9 mouse cellular contexts compared by ENCODE assay signal in genomic region chr3:95012982-95013381, GRCm38 (mm10). TPM values are rescaled to one million over a fixed set of nuclear protein-coding genes. Genes with fewer than 3 reads are reported as not detected.
DNase-seq lines count a peak whose midpoint lies in the region; ATAC-seq lines count a peak whose summit lies in the region.
"Had no signal": no experiment of that assay in that cellular context is flagged by ENCODE, and none has a peak within 500 bp of the region (broad histone marks: within the 10 kb centered on the region; RNA-seq: fewer than 3 reads in every experiment).

No protein-coding gene starts in this region.

- ATAC-seq in midbrain, embryonic 11.5 days (ENCODE audit: low FRiP score): no peak
- no peak for ATAC-seq in limb, embryonic 13.5 days (ENCODE audit: low FRiP score, low read depth)
- ATAC-seq in neural tube, embryonic 15.5 days (ENCODE audit: low FRiP score): no peak

- no peaks in the 10 kb centered on the region for H3K9me3 ChIP-seq in heart, embryonic 10.5 days
- no peaks in the 10 kb centered on the region for H3K9me3 ChIP-seq in midbrain, embryonic 10.5 days (replicated peaks)
- H3K9me3 ChIP-seq in midbrain, embryonic 11.5 days (ENCODE audit: control insufficient read depth, low read length): no peaks in the 10 kb centered on the region
- no peaks in the 10 kb centered on the region for H3K9me3 ChIP-seq in limb, embryonic 13.5 days
- no peaks in the 10 kb centered on the region for H3K9me3 ChIP-seq in neural tube, embryonic 15.5 days (replicated peaks)

- H3K27me3 ChIP-seq in heart, embryonic 10.5 days (ENCODE audit: insufficient read depth, poor library complexity, severe bottlenecking): no peaks in the 10 kb centered on the region
- H3K27me3 ChIP-seq in midbrain, embryonic 10.5 days (ENCODE audit: low read depth, poor library complexity, severe bottlenecking): no peaks in the 10 kb centered on the region
- no peaks in the 10 kb centered on the region for H3K27me3 ChIP-seq in midbrain, embryonic 11.5 days (ENCODE audit: control insufficient read depth, insufficient read depth, low read length)
- no peaks in the 10 kb centered on the region for H3K27me3 ChIP-seq in limb, embryonic 13.5 days
- H3K27me3 ChIP-seq in neural tube, embryonic 15.5 days (replicated peaks): no peaks in the 10 kb centered on the region

- no peak overlapping the region for H3K9ac ChIP-seq in midbrain, embryonic 11.5 days (ENCODE audit: low read length)
- no peak overlapping the region for H3K9ac ChIP-seq in limb, embryonic 13.5 days
- no peak overlapping the region for H3K9ac ChIP-seq in neural tube, embryonic 15.5 days (replicated peaks)

- H3K4me2 ChIP-seq in midbrain, embryonic 11.5 days: no peak overlapping the region
- peak overlapping the region; percentile 95 for H3K4me2 ChIP-seq in limb, embryonic 13.5 days (replicated peaks)
- H3K4me2 ChIP-seq in neural tube, embryonic 15.5 days: peak overlapping the region; percentile 90

- WGBS in heart, embryonic 10.5 days: 95% methylated on average over 3 of the region's 3 CpGs
- 89% methylated on average over 3 of the region's 3 CpGs for WGBS in midbrain, embryonic 10.5 days
- 78% methylated on average over 3 of the region's 3 CpGs for WGBS in midbrain, embryonic 11.5 days
- 83% methylated on average over 3 of the region's 3 CpGs for WGBS in limb, embryonic 13.5 days
- 93% methylated on average over 3 of the region's 3 CpGs for WGBS in neural tube, embryonic 15.5 days

- no peak overlapping the region for H3K27ac ChIP-seq in heart, embryonic 10.5 days
- no peak overlapping the region for H3K27ac ChIP-seq in midbrain, embryonic 10.5 days (replicated peaks)
- no peak overlapping the region for H3K27ac ChIP-seq in midbrain, embryonic 11.5 days (ENCODE audit: low read depth, low read length)
- no peak overlapping the region for H3K27ac ChIP-seq in limb, embryonic 13.5 days
- no peak overlapping the region for H3K27ac ChIP-seq in neural tube, embryonic 15.5 days (replicated peaks)

- peaks cover 50% of the 10 kb centered on the region for H3K36me3 ChIP-seq in heart, embryonic 10.5 days
- peaks cover 52% of the 10 kb centered on the region for H3K36me3 ChIP-seq in midbrain, embryonic 10.5 days
- H3K36me3 ChIP-seq in midbrain, embryonic 11.5 days (ENCODE audit: control insufficient read depth, insufficient read depth, low read length): peaks cover 30% of the 10 kb centered on the region
- peaks cover 45% of the 10 kb centered on the region for H3K36me3 ChIP-seq in limb, embryonic 13.5 days
- H3K36me3 ChIP-seq in neural tube, embryonic 15.5 days: peaks cover 43% of the 10 kb centered on the region

- intact Hi-C loops in heart, postnatal 14 days (cut with DNase I): no loop called here

- H3K4me3 ChIP-seq in heart, embryonic 10.5 days: peak overlapping the region; percentile 89; the same call in 1 of the 2 replicates
- H3K4me3 ChIP-seq in midbrain, embryonic 10.5 days: peak overlapping the region; percentile 74
- no peak overlapping the region for H3K4me3 ChIP-seq in midbrain, embryonic 11.5 days (ENCODE audit: low read depth, low read length)
- peak overlapping the region; percentile 81; the same call in 1 of the 2 replicates for H3K4me3 ChIP-seq in limb, embryonic 13.5 days
- H3K4me3 ChIP-seq in neural tube, embryonic 15.5 days (replicated peaks): no peak overlapping the region

- no peak for DNase-seq in heart, embryonic 10.5 days (ENCODE audit: low spot score)
- no peak for DNase-seq in heart, postnatal 14 days
- DNase-seq in midbrain, embryonic 10.5 days (ENCODE audit: low spot score): no peak
- no peak for DNase-seq in midbrain, embryonic 11.5 days (ENCODE audit: low spot score, missing footprints)
- no peak for DNase-seq in testis, postnatal 14 days (ENCODE audit: low spot score)
- DNase-seq in lung, postnatal 10 days: no peak
- DNase-seq: lung, postnatal 4 days had no signal

- H3K4me1 ChIP-seq in heart, embryonic 10.5 days: peaks cover 43% of the 10 kb centered on the region
- H3K4me1 ChIP-seq in midbrain, embryonic 10.5 days: peaks cover 39% of the 10 kb centered on the region
- H3K4me1 ChIP-seq in midbrain, embryonic 11.5 days (ENCODE audit: control insufficient read depth, insufficient read depth, low read length): peaks cover 20% of the 10 kb centered on the region
- peaks cover 27% of the 10 kb centered on the region for H3K4me1 ChIP-seq in limb, embryonic 13.5 days
- peaks cover 33% of the 10 kb centered on the region for H3K4me1 ChIP-seq in neural tube, embryonic 15.5 days

RNA-seq across cellular contexts. Expression of gene Zfp687, which starts 2.3 kb away (rescaled TPM):
- polyA plus RNA-seq in heart, embryonic 10.5 days (2016; fragmentation: Nextera tagmentation; extraction: Ambion mirVana): 28.1 and 28.2 TPM in 2 replicates
- total RNA-seq in heart, postnatal 14 days (2021): 10 to 100 TPM; 15.4 to 16.8 TPM
- polyA plus RNA-seq in midbrain, embryonic 10.5 days (2016; fragmentation: Nextera tagmentation; extraction: Ambion mirVana): 40.0 and 42.2 TPM in 2 replicates
- 24.1 and 29.7 TPM in 2 replicates for polyA plus RNA-seq in midbrain, embryonic 11.5 days (2014; fragmentation: Nextera tagmentation; extraction: Ambion mirVana)
- 23.5 and 24.4 TPM in 2 replicates for polyA plus RNA-seq in limb, embryonic 13.5 days (2015; fragmentation: Nextera tagmentation; extraction: Ambion mirVana)
- polyA plus RNA-seq in neural tube, embryonic 15.5 days (2015; fragmentation: Nextera tagmentation; extraction: Ambion mirVana): 16.6 and 17.7 TPM in 2 replicates

RNA-seq across cellular contexts. Expression of gene Psmd4, which starts 29.4 kb away (rescaled TPM):
- polyA plus RNA-seq in heart, embryonic 10.5 days (2016; fragmentation: Nextera tagmentation; extraction: Ambion mirVana): 282 and 332 TPM in 2 replicates
- total RNA-seq in heart, postnatal 14 days (2021): 100 to 1,000 TPM; 118 to 132 TPM
- polyA plus RNA-seq in midbrain, embryonic 10.5 days (2016; fragmentation: Nextera tagmentation; extraction: Ambion mirVana): 341 and 345 TPM in 2 replicates
- polyA plus RNA-seq in midbrain, embryonic 11.5 days (2014; fragmentation: Nextera tagmentation; extraction: Ambion mirVana): 300 and 316 TPM in 2 replicates
- polyA plus RNA-seq in limb, embryonic 13.5 days (2015; fragmentation: Nextera tagmentation; extraction: Ambion mirVana): 282 and 310 TPM in 2 replicates
- 264 and 266 TPM in 2 replicates for polyA plus RNA-seq in neural tube, embryonic 15.5 days (2015; fragmentation: Nextera tagmentation; extraction: Ambion mirVana)

RNA-seq across cellular contexts. Expression of gene Pi4kb, which starts 38.5 kb away (rescaled TPM):
- polyA plus RNA-seq in heart, embryonic 10.5 days (2016; fragmentation: Nextera tagmentation; extraction: Ambion mirVana): 8.4 and 17.3 TPM in 2 replicates
- total RNA-seq in heart, postnatal 14 days (2021): 10 to 100 TPM; 33.5 to 35.3 TPM
- 21.4 and 24.9 TPM in 2 replicates for polyA plus RNA-seq in midbrain, embryonic 10.5 days (2016; fragmentation: Nextera tagmentation; extraction: Ambion mirVana)
- 20.2 and 21.2 TPM in 2 replicates for polyA plus RNA-seq in midbrain, embryonic 11.5 days (2014; fragmentation: Nextera tagmentation; extraction: Ambion mirVana)
- 27.8 and 34.3 TPM in 2 replicates for polyA plus RNA-seq in limb, embryonic 13.5 days (2015; fragmentation: Nextera tagmentation; extraction: Ambion mirVana)
- polyA plus RNA-seq in neural tube, embryonic 15.5 days (2015; fragmentation: Nextera tagmentation; extraction: Ambion mirVana): 22.5 and 23.8 TPM in 2 replicates

RNA-seq across cellular contexts. Expression of gene Rfx5, which starts 59.1 kb away (rescaled TPM):
- polyA plus RNA-seq in heart, embryonic 10.5 days (2016; fragmentation: Nextera tagmentation; extraction: Ambion mirVana): 7.3 and 7.8 TPM in 2 replicates
- 1 to 10 TPM; 8.2 to 8.4 TPM for total RNA-seq in heart, postnatal 14 days (2021)
- 4.9 and 5.1 TPM in 2 replicates for polyA plus RNA-seq in midbrain, embryonic 10.5 days (2016; fragmentation: Nextera tagmentation; extraction: Ambion mirVana)
- polyA plus RNA-seq in midbrain, embryonic 11.5 days (2014; fragmentation: Nextera tagmentation; extraction: Ambion mirVana): 5.9 and 6.8 TPM in 2 replicates
- 8.6 TPM in 2 replicates for polyA plus RNA-seq in limb, embryonic 13.5 days (2015; fragmentation: Nextera tagmentation; extraction: Ambion mirVana)
- polyA plus RNA-seq in neural tube, embryonic 15.5 days (2015; fragmentation: Nextera tagmentation; extraction: Ambion mirVana): 7.1 and 8.0 TPM in 2 replicates

Comparison
In these comparisons a context has a peak if more than half of its experiments do, and no peak if none do; other contexts are left out.
1. H3K4me3 ChIP-seq: peak in heart, embryonic 10.5 days (single experiment), midbrain, embryonic 10.5 days (single experiment) and limb, embryonic 13.5 days (single experiment); none in midbrain, embryonic 11.5 days (single experiment) and neural tube, embryonic 15.5 days (single experiment).